Mouse (Mus musculus): ENCODE measurements at regions not wholly inside any gene's neighbourhood (a gene's known extent, or its start where the extent isn't known, plus 50 kb on each side); places are given as distances from the start of the nearest gene placed in this dataset.

DNA sequence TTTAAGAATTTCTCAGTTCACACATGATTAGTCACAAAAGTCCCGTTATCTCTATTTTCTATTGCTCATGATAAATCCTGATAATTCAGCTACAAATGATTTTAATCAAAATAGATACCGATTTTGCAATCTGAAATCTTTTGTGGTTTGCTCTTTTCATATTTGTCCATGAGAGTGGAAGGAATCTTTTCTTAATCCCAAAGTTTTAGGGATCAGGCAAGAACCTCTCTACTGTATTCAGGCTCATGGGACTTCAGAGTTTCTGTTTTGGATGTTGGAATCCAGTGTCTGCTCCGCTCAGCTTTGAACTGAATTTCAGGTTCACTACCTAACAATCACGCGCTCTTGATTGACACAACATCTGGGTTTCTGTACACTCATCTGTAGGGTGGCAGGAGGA, 53.1 kb upstream of the Slc44a3 start:
- TF ChIP-seq CTCF (IDR thresholded peaks at IDR 0.05; ENCODE audit: low read depth, low read length) (no peak), EP300 (IDR thresholded peaks at IDR 0.05; ENCODE audit: insufficient read depth, low read depth, low read length) (no peak), POLR2A (IDR thresholded peaks at IDR 0.05; ENCODE audit: insufficient read depth, low read length) (no peak)
